Mouse (Mus musculus) heart, embryonic 16.5 days (tissue): Measurements from ENCODE around the gene Slc26a1. TPM values are rescaled to one million over a fixed set of nuclear protein-coding genes. Genes with fewer than 3 reads are reported as not detected.

Source experiments
- ATAC-seq: fragments of 200-750 bp; cut with Nextera tagmentation; replicated peaks from 2 replicates; pipeline ENCODE4 v1.8.0; 2017; ENCODE audit warnings: moderate number of reproducible peaks; ENCODE audit not compliant: insufficient read depth, low FRiP score; ENCODE audit errors: extremely low read depth
- H3K27ac ChIP-seq: fragments of 300-500 bp; sonication (generic); 2 replicates; pipeline ENCODE4 v1.5.1; 2014; ENCODE audit warnings: mild to moderate bottlenecking, low read length, control low read depth, moderate library complexity
- H3K27me3 ChIP-seq: fragments of 300-500 bp; sonication (generic); 2 replicates; pipeline ENCODE4 v1.6.1; 2014; ENCODE audit warnings: low read length, mixed read lengths; ENCODE audit not compliant: control insufficient read depth, insufficient read depth
- H3K36me3 ChIP-seq: fragments of 300-500 bp; sonication (generic); 2 replicates; pipeline ENCODE4 v1.6.1; 2014; ENCODE audit not compliant: control insufficient read depth, insufficient read depth
- H3K4me1 ChIP-seq: fragments of 300-500 bp; sonication (generic); 2 replicates; pipeline ENCODE4 v1.6.1; 2014; ENCODE audit warnings: low read length, mixed read lengths; ENCODE audit not compliant: control insufficient read depth, insufficient read depth
- H3K4me2 ChIP-seq: fragments of 300-500 bp; sonication (generic); 2 replicates; pipeline ENCODE4 v1.6.1; 2014; ENCODE audit warnings: low read depth, mild to moderate bottlenecking, control low read depth, low read length
- H3K4me3 ChIP-seq: fragments of 300-500 bp; sonication (generic); 2 replicates; pipeline ENCODE4 v1.5.1; 2014; ENCODE audit warnings: mild to moderate bottlenecking, control low read depth, low read length
- H3K9ac ChIP-seq: fragments of 300-500 bp; sonication (generic); 2 replicates; pipeline ENCODE4 v1.6.1; 2014; ENCODE audit warnings: low read length, control low read depth
- H3K9me3 ChIP-seq: fragments of 300-500 bp; sonication (generic); replicated peaks from 2 replicates; pipeline ENCODE4 v1.6.1; 2016; ENCODE audit warnings: low read length; ENCODE audit not compliant: control insufficient read depth
- WGBS: fragments of 180-500 bp; shearing (Covaris S2); extraction: QIAGEN DNeasy Blood & Tissue Kit; methylation state at CpG from one replicate; pipeline ENCODE4 v1.1.7; 2014; 5-methylcytosine and 5-hydroxymethylcytosine counted together
- polyA plus RNA-seq: library from polyadenylated mRNA; unstranded; fragments of >200 nt; fragmentation: Nextera tagmentation; extraction: Ambion mirVana; gene quantifications from 2 replicates; pipeline ENCODE4 v1.2.1, GENCODE M21; 2015

Slc26a1 gene
- polyA plus RNA-seq, 1 experiment from 2014 or later: 0.41 TPM

DNA sequence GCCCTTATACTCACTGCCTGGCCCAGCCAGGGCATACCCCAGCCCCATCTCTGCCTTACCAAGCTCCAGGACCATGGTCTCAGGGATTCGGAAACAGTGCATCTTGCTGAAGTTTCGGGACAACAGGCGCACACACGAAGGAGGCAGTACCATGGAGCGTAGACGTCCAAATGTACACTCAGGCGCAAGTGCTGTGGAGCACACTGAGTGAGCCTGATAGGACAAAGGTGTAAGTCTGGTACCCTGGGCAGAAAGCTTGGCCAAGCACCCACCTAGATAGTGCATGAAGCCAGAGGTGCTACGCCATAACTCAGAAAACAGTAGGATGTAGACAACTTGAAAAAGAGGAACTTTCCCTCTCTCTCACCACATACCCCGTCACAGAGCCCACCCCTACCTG is 20.0 kb downstream of the Slc26a1 start:
- ATAC-seq: no peak
- H3K9me3 ChIP-seq: no peaks in the 10 kb centered on the region
- no peak overlapping the region for H3K27ac ChIP-seq
- H3K4me3 ChIP-seq: no peak overlapping the region
- H3K27me3 ChIP-seq: no peaks in the 10 kb centered on the region
- peaks cover 31% of the 10 kb centered on the region for H3K36me3 ChIP-seq
- H3K4me2 ChIP-seq: no peak overlapping the region
- H3K4me1 ChIP-seq: peaks cover 7% of the 10 kb centered on the region
- H3K9ac ChIP-seq: no peak overlapping the region
- 93% methylated on average over 9 of the region's 9 CpGs for WGBS

GRCm38 (mm10) chr5:108654444-108654990 is 20.9 kb downstream of the Slc26a1 start:
- Histone ChIP-seq H3K36me3 (peaks cover 36% of the 10 kb centered on the region), H3K27me3 (no peaks in the 10 kb centered on the region), H3K4me3 (no peak overlapping the region), H3K4me1 (peaks cover 2% of the 10 kb centered on the region), H3K9me3 (no peaks in the 10 kb centered on the region), H3K4me2 (no peak overlapping the region), H3K27ac (no peak overlapping the region), H3K9ac (no peak overlapping the region)
- ATAC-seq: no peak
- 92% methylated on average over 10 of the region's 10 CpGs for WGBS

GRCm38 (mm10) chr5:108653341-108653740 is 22.0 kb downstream of the Slc26a1 start:
- Histone ChIP-seq H3K27me3 (no peaks in the 10 kb centered on the region), H3K4me1 (no peaks in the 10 kb centered on the region), H3K27ac (no peak overlapping the region), H3K4me3 (no peak overlapping the region), H3K9me3 (no peaks in the 10 kb centered on the region), H3K9ac (no peak overlapping the region), H3K36me3 (peaks cover 47% of the 10 kb centered on the region), H3K4me2 (no peak overlapping the region)
- WGBS: 88% methylated on average over 6 of the region's 6 CpGs
- no peak for ATAC-seq

GRCm38 (mm10) chr5:108651823-108652222 is 23.5 kb downstream of the Slc26a1 start:
- ATAC-seq: no peak
- Histone ChIP-seq H3K9me3 (no peaks in the 10 kb centered on the region), H3K4me3 (no peak overlapping the region), H3K9ac (no peak overlapping the region), H3K27ac (no peak overlapping the region), H3K4me2 (no peak overlapping the region), H3K4me1 (no peaks in the 10 kb centered on the region), H3K27me3 (no peaks in the 10 kb centered on the region), H3K36me3 (peaks cover 49% of the 10 kb centered on the region)
- 62% methylated on average over 1 of the region's 1 CpGs for WGBS

GRCm38 (mm10) chr5:108651136-108651720 is 24.1 kb downstream of the Slc26a1 start:
- no peak for ATAC-seq
- Histone ChIP-seq H3K9me3 (no peaks in the 10 kb centered on the region), H3K4me3 (no peak overlapping the region), H3K36me3 (peaks cover 47% of the 10 kb centered on the region), H3K9ac (no peak overlapping the region), H3K4me1 (no peaks in the 10 kb centered on the region), H3K4me2 (no peak overlapping the region), H3K27ac (no peak overlapping the region), H3K27me3 (no peaks in the 10 kb centered on the region)
- WGBS: 78% methylated on average over 5 of the region's 5 CpGs

GRCm38 (mm10) chr5:108650341-108650740 is 25.0 kb downstream of the Slc26a1 start:
- 83% methylated on average over 7 of the region's 7 CpGs for WGBS
- no peak for ATAC-seq
- no peak overlapping the region for H3K4me2 ChIP-seq
- H3K27ac ChIP-seq: no peak overlapping the region
- H3K9me3 ChIP-seq: no peaks in the 10 kb centered on the region
- no peaks in the 10 kb centered on the region for H3K27me3 ChIP-seq
- peaks cover 48% of the 10 kb centered on the region for H3K36me3 ChIP-seq
- no peak overlapping the region for H3K4me3 ChIP-seq
- no peak overlapping the region for H3K9ac ChIP-seq
- H3K4me1 ChIP-seq: no peaks in the 10 kb centered on the region

DNA sequence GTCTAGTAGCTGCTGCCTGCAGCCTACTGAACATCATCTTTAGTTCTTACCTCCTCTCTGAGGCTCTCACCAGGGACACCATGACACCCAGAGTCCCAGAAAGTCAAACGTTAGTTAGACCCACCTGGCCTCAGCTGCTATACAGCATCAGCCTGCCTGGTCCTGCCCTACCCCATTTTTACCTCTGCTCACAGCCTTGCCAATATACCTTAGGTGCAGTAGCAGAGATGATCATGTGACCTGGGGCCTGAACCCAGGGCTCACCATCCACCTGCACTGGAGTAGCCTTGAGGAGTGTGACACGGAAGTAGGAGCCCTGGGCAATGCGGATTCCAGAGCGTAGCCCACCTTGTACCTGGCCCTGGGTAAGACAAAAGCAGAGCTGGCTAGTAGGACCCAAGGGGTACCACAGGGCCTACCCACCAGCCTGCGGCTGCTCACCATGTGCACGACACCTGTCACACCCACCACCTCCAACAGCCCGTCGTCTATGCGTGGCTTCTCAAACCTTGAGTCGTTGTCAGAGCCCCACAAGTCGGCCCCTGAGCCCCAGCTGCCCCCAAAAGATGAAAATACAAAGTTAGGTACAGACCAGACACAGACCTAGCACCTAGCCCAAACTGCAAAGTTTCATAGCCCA is 26.3 kb downstream of the Slc26a1 start:
- Histone ChIP-seq H3K4me3 (no peak overlapping the region), H3K9ac (no peak overlapping the region), H3K9me3 (no peaks in the 10 kb centered on the region), H3K27me3 (no peaks in the 10 kb centered on the region), H3K4me1 (no peaks in the 10 kb centered on the region), H3K36me3 (peaks cover 43% of the 10 kb centered on the region), H3K4me2 (no peak overlapping the region), H3K27ac (no peak overlapping the region)
- 86% methylated on average over 11 of the region's 11 CpGs for WGBS
- no peak for ATAC-seq

DNA sequence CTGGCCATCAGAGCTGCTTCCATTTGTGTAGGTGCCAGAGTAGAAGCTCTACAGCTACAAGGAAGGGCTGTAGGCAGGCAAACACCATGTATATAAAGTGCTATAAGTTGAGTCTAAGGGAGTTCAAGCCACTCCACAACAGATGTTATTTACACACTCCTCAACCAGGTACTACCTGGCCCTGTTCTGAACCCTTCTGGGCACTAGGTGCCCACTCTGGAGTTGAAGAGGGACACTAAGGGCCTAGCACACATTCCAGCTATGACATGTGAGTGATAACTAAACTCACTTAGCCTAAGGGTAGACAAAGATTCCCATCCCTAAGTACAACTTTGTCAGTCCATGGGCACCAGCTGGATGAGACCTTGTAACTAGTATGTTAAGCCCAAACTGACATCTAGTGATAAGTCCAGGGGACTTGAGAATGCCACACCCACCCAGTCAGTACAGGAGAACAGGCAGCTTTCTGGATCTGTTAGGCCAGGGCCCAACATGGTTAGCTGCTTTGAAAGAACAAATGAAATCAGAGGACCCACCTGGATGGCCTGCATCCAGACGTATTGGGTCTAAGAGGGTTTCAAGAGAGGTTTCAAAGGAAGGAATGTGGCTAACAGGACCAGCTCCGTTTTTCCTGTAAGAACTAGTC is 27.4 kb downstream of the Slc26a1 start:
- no peaks in the 10 kb centered on the region for H3K9me3 ChIP-seq
- no peak overlapping the region for H3K27ac ChIP-seq
- H3K9ac ChIP-seq: no peak overlapping the region
- 68% methylated on average over 2 of the region's 2 CpGs for WGBS
- H3K4me2 ChIP-seq: no peak overlapping the region
- H3K4me3 ChIP-seq: no peak overlapping the region
- peaks cover 36% of the 10 kb centered on the region for H3K36me3 ChIP-seq
- 0 out of 2 replicates have a peak, but pooled peaks cover 3% of the 10 kb centered on the region for H3K4me1 ChIP-seq
- ATAC-seq: no peak
- H3K27me3 ChIP-seq: no peaks in the 10 kb centered on the region

GRCm38 (mm10) chr5:108647311-108647710 is 28.1 kb downstream of the Slc26a1 start:
- Histone ChIP-seq H3K9ac (no peak overlapping the region), H3K27ac (no peak overlapping the region), H3K36me3 (peaks cover 34% of the 10 kb centered on the region), H3K4me3 (no peak overlapping the region), H3K9me3 (no peaks in the 10 kb centered on the region), H3K4me2 (no peak overlapping the region), H3K27me3 (no peaks in the 10 kb centered on the region), H3K4me1 (0 out of 2 replicates have a peak, but pooled peaks cover 3% of the 10 kb centered on the region)
- 81% methylated on average over 2 of the region's 2 CpGs for WGBS
- no peak for ATAC-seq
